Comparison of ENCODE assay signal across 8 mouse cellular contexts in the genomic region with DNA sequence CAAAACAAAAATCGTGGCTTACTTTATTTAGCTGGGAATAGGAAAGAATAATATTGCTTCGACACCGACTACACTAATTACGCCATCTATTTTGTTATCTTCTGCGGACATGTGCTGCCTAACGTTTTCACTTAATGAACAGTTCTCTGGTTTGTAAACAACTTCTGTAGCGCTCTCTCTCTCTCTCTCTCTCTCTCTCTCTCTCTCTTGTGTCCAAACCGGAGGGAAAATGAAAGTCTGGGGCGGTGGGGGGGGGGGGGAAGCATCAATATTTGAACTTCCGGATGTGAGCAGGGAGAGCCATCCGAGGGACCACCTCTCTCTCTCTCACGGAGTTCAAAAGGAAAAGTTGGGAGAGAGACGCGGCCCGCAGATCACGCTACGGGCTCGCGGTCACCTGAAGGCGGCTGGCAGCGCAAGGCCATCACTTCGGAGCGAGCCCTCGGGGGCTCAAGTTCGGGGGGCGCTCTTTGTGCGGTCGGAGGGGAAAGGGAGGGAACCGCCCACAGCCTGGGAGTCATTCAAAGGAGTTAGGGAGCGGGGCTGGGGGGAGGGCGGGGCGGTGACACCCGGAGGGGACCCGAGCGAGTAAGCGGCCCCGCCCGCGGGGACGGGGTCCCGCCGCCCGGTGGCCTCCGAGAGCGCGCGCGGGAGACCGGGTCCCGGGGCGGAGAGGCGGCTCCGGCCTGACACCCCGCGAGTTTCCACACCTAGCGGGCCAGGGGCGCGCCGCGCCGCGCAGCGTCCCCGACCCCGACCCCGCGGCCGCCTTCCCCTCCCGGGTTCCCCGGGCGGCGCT. TPM values are rescaled to one million over a fixed set of nuclear protein-coding genes. Genes with fewer than 3 reads are reported as not detected.
DNase-seq lines count a peak whose midpoint lies in the region; ATAC-seq and TF ChIP-seq lines count a peak whose summit lies in the region.

No protein-coding gene starts in this region.

- intact Hi-C loops in gastrocnemius, adult 2 months (cut with DNase I), result loop anchor here (5.0 kb wide), 2 partner anchors 41 to 114 kb away; partner anchors contain the start of gene Gtf2b

- H3K27me3 ChIP-seq in embryonic facial prominence, embryonic 12.5 days, result no peaks in the 10 kb centered on the region
- H3K27me3 ChIP-seq in hindbrain, embryonic 10.5 days (ENCODE audit: insufficient read depth, poor library complexity, severe bottlenecking), result no peaks in the 10 kb centered on the region
- no peaks in the 10 kb centered on the region for H3K27me3 ChIP-seq in limb, embryonic 14.5 days (ENCODE audit: control insufficient read depth, insufficient read depth, low read length)
- no peaks in the 10 kb centered on the region for H3K27me3 ChIP-seq in midbrain, embryonic 13.5 days
- no peaks in the 10 kb centered on the region for H3K27me3 ChIP-seq in stomach, postnatal 0 days (ENCODE audit: control insufficient read depth, insufficient read depth, low read length)

- H3K36me3 ChIP-seq in embryonic facial prominence, embryonic 12.5 days, result no peaks in the 10 kb centered on the region
- H3K36me3 ChIP-seq in hindbrain, embryonic 10.5 days, result 0 out of 2 replicates have a peak, but pooled peaks cover 2% of the 10 kb centered on the region
- no peaks in the 10 kb centered on the region for H3K36me3 ChIP-seq in limb, embryonic 14.5 days (ENCODE audit: control insufficient read depth, insufficient read depth, low read length)
- H3K36me3 ChIP-seq in midbrain, embryonic 13.5 days, result no peaks in the 10 kb centered on the region
- no peaks in the 10 kb centered on the region for H3K36me3 ChIP-seq in stomach, postnatal 0 days (ENCODE audit: control insufficient read depth, insufficient read depth, low read length)

- H3K4me2 ChIP-seq in embryonic facial prominence, embryonic 12.5 days (replicated peaks), result peak overlapping the region; percentile 56
- H3K4me2 ChIP-seq in limb, embryonic 14.5 days (replicated peaks; ENCODE audit: low read depth, low read length, severe bottlenecking), result peak overlapping the region; percentile 54
- H3K4me2 ChIP-seq in midbrain, embryonic 13.5 days (replicated peaks), result peak overlapping the region; percentile 68
- peak overlapping the region; percentile 47 for H3K4me2 ChIP-seq in stomach, postnatal 0 days (replicated peaks; ENCODE audit: low read depth)

- peak overlapping the region; percentile 95 for H3K27ac ChIP-seq in gastrocnemius, adult 2 months
- H3K27ac ChIP-seq in embryonic facial prominence, embryonic 12.5 days, result peak overlapping the region; percentile 97
- peak overlapping the region; percentile 97 for H3K27ac ChIP-seq in hindbrain, embryonic 10.5 days
- peak overlapping the region; percentile 92 for H3K27ac ChIP-seq in limb, embryonic 14.5 days (replicated peaks; ENCODE audit: low read depth, low read length)
- H3K27ac ChIP-seq in midbrain, embryonic 13.5 days, result peak overlapping the region; percentile 94
- peak overlapping the region; percentile 99 for H3K27ac ChIP-seq in stomach, postnatal 0 days (replicated peaks)

- DNase-seq in gastrocnemius, adult 2 months, result no peak
- DNase-seq in gastrocnemius, postnatal 25 days, result no peak
- DNase-seq in WW6 (ENCODE audit: low read depth, low spot score), result peak; percentile 24
- peak; percentile 77 for DNase-seq in hindbrain, embryonic 10.5 days (ENCODE audit: low spot score)
- peak; percentile 48 for DNase-seq in limb, embryonic 14.5 days (ENCODE audit: low spot score)
- peak; percentile 65 for DNase-seq in stomach, postnatal 0 days (ENCODE audit: low spot score)

- no peak for TF ChIP-seq POLR2A in limb, embryonic 14.5 days (IDR thresholded peaks at IDR 0.05; ENCODE audit: borderline replicate concordance, extremely low read depth, insufficient read depth, insufficient read length)

- peak overlapping the region; percentile 94 for H3K4me3 ChIP-seq in gastrocnemius, adult 2 months
- peak overlapping the region; percentile 100 for H3K4me3 ChIP-seq in embryonic facial prominence, embryonic 12.5 days
- H3K4me3 ChIP-seq in hindbrain, embryonic 10.5 days, result peak overlapping the region; percentile 91
- H3K4me3 ChIP-seq in limb, embryonic 14.5 days (replicated peaks; ENCODE audit: low read length), result peak overlapping the region; percentile 99
- H3K4me3 ChIP-seq in midbrain, embryonic 13.5 days (replicated peaks), result peak overlapping the region; percentile 100
- H3K4me3 ChIP-seq in stomach, postnatal 0 days (ENCODE audit: low read depth, low read length), result peak overlapping the region; percentile 100

- no peak for TF ChIP-seq CTCF in gastrocnemius, adult 2 months (IDR thresholded peaks at IDR 0.05)
- 0 out of 2 replicates have a peak, but pooled peaks have one; percentile 1 for TF ChIP-seq CTCF in stomach, postnatal 0 days (IDR thresholded peaks at IDR 0.05; ENCODE audit: low read depth)

- TF ChIP-seq EP300 in stomach, postnatal 0 days (optimal IDR thresholded peaks at IDR 0.05), result no peak

- under 1% methylated on average over 55 of the region's 72 CpGs for WGBS in embryonic facial prominence, embryonic 12.5 days
- WGBS in hindbrain, embryonic 10.5 days, result under 1% methylated on average over 72 of the region's 72 CpGs
- WGBS in limb, embryonic 14.5 days, result under 1% methylated on average over 42 of the region's 72 CpGs
- 1% methylated on average over 40 of the region's 72 CpGs for WGBS in midbrain, embryonic 13.5 days
- WGBS in stomach, postnatal 0 days, result under 1% methylated on average over 25 of the region's 72 CpGs

- H3K9me3 ChIP-seq in embryonic facial prominence, embryonic 12.5 days, result no peaks in the 10 kb centered on the region
- H3K9me3 ChIP-seq in hindbrain, embryonic 10.5 days, result no peaks in the 10 kb centered on the region
- no peaks in the 10 kb centered on the region for H3K9me3 ChIP-seq in limb, embryonic 14.5 days (ENCODE audit: control insufficient read depth, low read length)
- H3K9me3 ChIP-seq in midbrain, embryonic 13.5 days, result no peaks in the 10 kb centered on the region
- no peaks in the 10 kb centered on the region for H3K9me3 ChIP-seq in stomach, postnatal 0 days (ENCODE audit: control insufficient read depth, low read length)

- peaks cover 6% of the 10 kb centered on the region; the same call in 1 of the 2 replicates for H3K4me1 ChIP-seq in embryonic facial prominence, embryonic 12.5 days
- H3K4me1 ChIP-seq in hindbrain, embryonic 10.5 days (replicated peaks), result peaks cover 13% of the 10 kb centered on the region
- peaks cover 5% of the 10 kb centered on the region; the same call in 1 of the 2 replicates for H3K4me1 ChIP-seq in limb, embryonic 14.5 days (ENCODE audit: control insufficient read depth, insufficient read depth, low read length)
- H3K4me1 ChIP-seq in midbrain, embryonic 13.5 days (replicated peaks), result peaks cover 12% of the 10 kb centered on the region
- H3K4me1 ChIP-seq in stomach, postnatal 0 days (replicated peaks; ENCODE audit: control insufficient read depth, insufficient read depth), result no peaks in the 10 kb centered on the region

- H3K9ac ChIP-seq in embryonic facial prominence, embryonic 12.5 days, result peak overlapping the region; percentile 97
- peak overlapping the region; percentile 95 for H3K9ac ChIP-seq in limb, embryonic 14.5 days (ENCODE audit: low read depth, low read length, severe bottlenecking)
- H3K9ac ChIP-seq in midbrain, embryonic 13.5 days (replicated peaks), result peak overlapping the region; percentile 95
- H3K9ac ChIP-seq in stomach, postnatal 0 days (ENCODE audit: low read length), result peak overlapping the region; percentile 97

- peak; percentile 5 for ATAC-seq in embryonic facial prominence, embryonic 12.5 days (ENCODE audit: insufficient number of reproducible peaks, insufficient read depth, low FRiP score, low TSS enrichment)
- peak; percentile 9; the same call in 1 of the 2 replicates for ATAC-seq in limb, embryonic 14.5 days (ENCODE audit: low FRiP score, low read depth)
- peak; percentile 12 for ATAC-seq in midbrain, embryonic 13.5 days
- ATAC-seq in stomach, postnatal 0 days (ENCODE audit: low FRiP score, low TSS enrichment), result no peak; the same call in 1 of the 2 replicates

RNA-seq across cellular contexts. Expression of gene Pkn2, which starts 0.8 kb away (rescaled TPM):
- total RNA-seq in gastrocnemius, adult 2 months (2021), result 10 to 100 TPM; 43.9 to 46.9 TPM
- 10 to 100 TPM; 36.2 to 38.2 TPM for total RNA-seq in gastrocnemius, postnatal 25 days (2021)
- 62.4 and 64.0 TPM in 2 replicates for polyA plus RNA-seq in embryonic facial prominence, embryonic 12.5 days (2016; fragmentation: Nextera tagmentation; extraction: Ambion mirVana)
- polyA plus RNA-seq in hindbrain, embryonic 10.5 days (2016; fragmentation: Nextera tagmentation; extraction: Ambion mirVana), result 37.7 and 52.3 TPM in 2 replicates
- 22.1 and 22.6 TPM in 2 replicates for polyA plus RNA-seq in limb, embryonic 14.5 days (2012; rRNA removed)
- 45.5 and 46.3 TPM in 2 replicates for polyA plus RNA-seq in limb, embryonic 14.5 days (2014; fragmentation: Nextera tagmentation; extraction: Ambion mirVana)
- polyA plus RNA-seq in midbrain, embryonic 13.5 days (2015; fragmentation: Nextera tagmentation; extraction: Ambion mirVana), result 27.3 and 32.6 TPM in 2 replicates
- 32.4 and 38.7 TPM in 2 replicates for polyA plus RNA-seq in stomach, postnatal 0 days (2015; fragmentation: Nextera tagmentation; extraction: Ambion mirVana)

Comparison
In these comparisons a context has a peak if more than half of its experiments do, and no peak if none do; other contexts are left out.
1. DNase-seq: peak in WW6 (single experiment), hindbrain, embryonic 10.5 days (single experiment), limb, embryonic 14.5 days (single experiment) and stomach, postnatal 0 days (single experiment); none in gastrocnemius, adult 2 months (single experiment) and gastrocnemius, postnatal 25 days (single experiment).
2. Peak in every context shown above with its lines, with median percentiles within 50 percentile points of each other: H3K27ac ChIP-seq, H3K4me3 ChIP-seq, H3K4me2 ChIP-seq and H3K9ac ChIP-seq.